Mouse (Mus musculus) large intestine, adult 2 months (tissue): ENCODE results near the gene Il10rb. TPM values are rescaled to one million over a fixed set of nuclear protein-coding genes. Genes with fewer than 3 reads are reported as not detected.
"Not testable (repeated sequence)": the region's sequence is repeated elsewhere in the genome, so short reads cannot be mapped to it uniquely, and the experiment has no call there.

Experiments
- DNase-seq: peaks from one replicate; pipeline ENCODE4 v3.0.0-alpha.2; 2012; ENCODE audit warnings: low read depth, low spot score
- WGBS: fragments of 180-500 bp; shearing (Covaris S2); methylation state at CpG from one replicate; pipeline ENCODE4 v1.1.7; 2018; 5-methylcytosine and 5-hydroxymethylcytosine counted together
- polyA plus RNA-seq: library from polyadenylated mRNA; depleted of rRNA; stranded (reverse); fragments of >200 nt; gene quantifications from 2 replicates; pipeline ENCODE4 v1.2.3, GENCODE M21; 2012

Il10rb gene
- polyA plus RNA-seq, 1 experiment = 54.1 TPM

DNA sequence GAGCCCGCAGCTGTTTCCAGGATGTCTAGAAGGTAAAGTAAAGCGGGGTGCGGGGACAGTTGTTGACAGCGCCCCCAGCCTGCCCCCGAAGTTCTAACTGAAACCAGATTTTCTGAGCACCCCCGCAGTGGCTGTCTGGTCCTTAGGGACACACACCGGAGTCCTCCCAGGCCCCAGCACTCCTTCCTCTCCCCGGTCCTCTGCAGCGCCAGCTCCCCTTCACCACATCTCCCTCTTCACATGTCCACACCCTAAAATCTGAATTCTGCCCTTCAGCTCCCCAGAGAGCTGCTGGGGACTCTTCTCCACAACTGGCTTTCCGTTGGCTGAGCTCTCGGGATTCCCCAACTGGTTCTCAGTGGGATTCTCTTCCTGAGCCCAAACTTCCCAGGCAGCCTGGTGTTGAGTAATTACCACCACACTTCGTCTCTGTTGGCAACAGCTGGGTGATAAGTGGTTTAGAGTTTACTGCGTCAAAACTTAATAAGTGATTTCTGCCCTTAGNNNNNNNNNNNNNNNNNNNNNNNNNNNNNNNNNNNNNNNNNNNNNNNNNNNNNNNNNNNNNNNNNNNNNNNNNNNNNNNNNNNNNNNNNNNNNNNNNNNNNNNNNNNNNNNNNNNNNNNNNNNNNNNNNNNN lies 739 bp downstream of the Il10rb start:
- DNase-seq = no peak
- WGBS = 2% methylated on average over 13 of the region's 13 CpGs

DNA sequence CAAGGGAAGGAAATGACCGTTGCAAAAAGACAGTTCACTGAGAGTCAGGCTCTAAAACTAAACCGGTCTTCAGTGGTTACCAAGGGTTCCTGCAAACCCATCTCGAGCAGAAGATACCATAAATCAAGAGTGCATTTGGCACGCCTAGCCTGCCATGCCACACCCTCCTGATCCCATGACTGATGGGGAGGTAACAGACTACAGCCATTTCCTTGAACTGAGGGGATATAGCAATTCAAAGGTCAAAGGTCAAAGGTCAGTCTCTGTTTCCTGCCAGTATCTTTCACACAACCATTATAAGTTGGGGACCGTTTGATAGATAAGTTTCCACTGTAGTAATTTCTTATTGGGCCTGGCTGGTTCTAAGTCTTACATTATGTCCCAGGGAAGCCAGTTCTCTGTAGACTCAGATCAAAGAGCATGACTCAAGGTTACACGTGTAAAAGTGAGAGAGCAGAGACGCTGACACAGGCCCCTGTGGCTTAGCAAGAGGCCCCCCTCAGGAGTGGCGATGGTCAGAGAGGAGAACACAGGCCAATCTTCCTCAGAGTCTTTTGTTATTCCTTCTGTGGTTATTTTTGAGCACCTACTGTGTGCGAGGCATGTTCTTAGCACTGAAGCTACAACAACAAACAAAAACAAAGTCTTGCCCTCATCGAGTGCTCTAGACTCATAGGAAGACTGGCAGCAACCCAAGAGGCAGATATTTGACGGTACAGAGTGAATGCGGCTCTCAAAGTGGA lies 7.3 kb downstream of the Il10rb start:
- WGBS = 28% methylated on average over 12 of the region's 12 CpGs
- DNase-seq = peak; percentile 85

- WGBS = 80% methylated on average over 9 of the region's 9 CpGs
- no peak for DNase-seq
Observed at GRCm38 (mm10) chr16:91415391-91416189, 9.6 kb downstream of the Il10rb start.

GRCm38 (mm10) chr16:91416357-91416756 lies 10.4 kb downstream of the Il10rb start:
- 96% methylated on average over 6 of the region's 6 CpGs for WGBS
- DNase-seq = no peak

DNA sequence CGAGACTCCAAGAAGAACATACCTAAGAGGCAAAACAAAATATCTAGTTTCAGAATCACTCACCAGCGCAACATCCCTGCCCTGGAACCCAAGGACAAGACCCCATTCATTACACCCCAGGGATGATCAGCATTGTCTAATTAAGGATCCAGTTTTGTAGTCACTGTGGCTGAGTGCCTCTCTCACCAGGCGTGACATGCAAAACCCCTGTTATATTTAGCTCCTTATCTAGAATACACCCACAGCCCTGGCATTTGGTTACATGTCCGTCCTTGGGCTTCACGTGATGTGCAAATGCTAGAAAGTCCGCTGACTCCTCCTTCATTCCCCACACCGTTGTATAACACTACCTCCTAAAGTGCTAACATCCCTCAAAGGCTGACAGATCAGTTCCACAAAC lies 11.0 kb downstream of the Il10rb start:
- 84% methylated on average over 7 of the region's 7 CpGs for WGBS

DNA sequence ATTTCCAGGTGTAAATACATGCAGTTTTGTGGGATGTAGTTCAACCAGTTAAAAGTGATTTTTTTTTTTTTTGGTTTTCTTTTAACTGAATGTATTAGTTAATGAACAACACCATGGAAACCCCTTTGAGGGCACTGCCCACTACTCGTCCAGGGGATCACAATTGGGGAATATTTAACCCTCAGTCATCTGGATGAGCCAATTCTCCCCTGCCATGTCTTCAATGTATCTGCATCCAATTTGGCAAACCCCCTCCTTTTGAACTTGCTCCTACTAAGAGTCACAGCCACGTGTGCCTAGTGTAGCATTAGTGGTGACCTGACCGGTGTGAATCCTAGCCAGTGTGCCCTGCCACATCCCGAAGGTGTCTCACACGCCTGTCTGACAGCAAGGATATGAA lies 12.6 kb downstream of the Il10rb start:
- 81% methylated on average over 5 of the region's 5 CpGs for WGBS
- DNase-seq = no peak

More for the DNA sequence above, 11.0 kb downstream of the Il10rb start:
- no peak for DNase-seq

DNA sequence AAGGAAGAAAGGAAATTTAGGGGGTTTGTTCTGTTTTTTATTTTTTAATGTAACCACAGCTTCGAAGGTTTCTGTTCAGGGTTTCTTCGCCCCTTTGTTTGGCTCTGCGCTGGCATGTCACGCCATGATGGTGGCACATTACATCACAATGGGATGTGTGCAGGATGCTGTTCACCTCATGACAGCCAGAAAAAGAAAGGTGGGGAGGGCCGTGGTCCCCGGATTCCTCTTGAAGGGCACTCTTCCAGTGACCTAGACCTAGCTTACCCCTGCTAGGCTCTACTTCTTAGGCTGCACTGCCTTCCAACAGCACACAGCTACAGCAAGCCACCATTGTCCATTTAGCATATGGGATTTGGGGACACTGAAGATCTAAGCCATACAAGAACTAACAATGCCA lies 19.9 kb downstream of the Il10rb start:
- 94% methylated on average over 6 of the region's 6 CpGs for WGBS

DNA sequence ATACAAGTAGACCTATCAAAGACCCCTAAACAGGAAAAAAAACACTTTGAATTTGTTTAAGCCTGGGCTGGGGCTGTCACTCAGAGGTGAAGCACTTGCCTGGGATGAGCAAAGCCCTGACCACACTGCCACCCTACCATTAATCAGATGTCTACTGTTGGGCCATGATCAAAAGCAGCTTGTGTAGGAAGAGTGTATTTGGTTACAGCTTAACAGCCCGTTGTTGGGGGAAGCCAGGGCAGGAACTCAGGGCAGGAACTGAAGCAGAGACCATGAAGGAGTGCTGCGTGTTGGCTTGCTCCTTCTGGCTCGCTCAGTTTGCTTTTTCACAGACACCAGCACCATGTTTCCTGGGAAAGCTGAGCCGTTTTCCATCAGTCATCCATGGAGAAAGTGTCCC lies 20.6 kb downstream of the Il10rb start:
- DNase-seq = no peak

More for the DNA sequence above, 19.9 kb downstream of the Il10rb start:
- no peak for DNase-seq

GRCm38 (mm10) chr16:91427461-91427860 lies 21.5 kb downstream of the Il10rb start:
- DNase-seq = no peak
- 65% methylated on average over 5 of the region's 5 CpGs for WGBS

More for the DNA sequence above, 20.6 kb downstream of the Il10rb start:
- WGBS = 87% methylated on average over 4 of the region's 4 CpGs

- 79% methylated on average over 8 of the region's 8 CpGs for WGBS
- no peak for DNase-seq
Observed at GRCm38 (mm10) chr16:91428259-91428865, 22.4 kb downstream of the Il10rb start.

DNA sequence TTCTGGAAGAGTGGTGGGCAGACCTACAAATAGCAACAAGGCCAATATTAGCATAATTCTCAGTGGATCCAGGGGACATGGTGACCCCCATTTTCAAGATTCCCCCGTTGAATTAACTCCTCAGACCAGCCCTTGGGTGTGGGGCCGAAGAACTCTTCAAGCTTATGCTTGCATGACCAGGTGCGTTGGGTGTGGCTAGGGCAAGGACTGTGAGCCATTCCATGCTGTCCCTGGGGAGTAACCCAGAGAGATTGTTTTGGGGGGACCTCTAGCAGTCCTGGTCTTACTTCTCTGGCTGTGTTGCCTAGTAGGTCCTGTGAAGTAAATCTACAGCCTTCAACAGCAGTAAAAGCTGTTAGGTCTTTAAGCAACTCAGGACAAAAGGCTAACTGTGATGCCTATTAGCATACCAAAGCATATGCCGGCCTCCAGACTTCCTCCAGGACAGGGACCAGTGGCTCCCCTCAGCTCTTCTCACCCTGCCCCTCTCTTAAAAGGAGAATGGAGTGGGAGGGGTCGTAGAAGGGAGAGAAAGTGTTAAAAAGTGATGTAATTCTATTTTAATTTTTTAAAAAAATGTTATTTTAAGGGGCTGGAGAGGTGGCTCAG lies 26.9 kb downstream of the Il10rb start:
- WGBS = 37% methylated on average over 5 of the region's 5 CpGs
- no peak for DNase-seq

DNA sequence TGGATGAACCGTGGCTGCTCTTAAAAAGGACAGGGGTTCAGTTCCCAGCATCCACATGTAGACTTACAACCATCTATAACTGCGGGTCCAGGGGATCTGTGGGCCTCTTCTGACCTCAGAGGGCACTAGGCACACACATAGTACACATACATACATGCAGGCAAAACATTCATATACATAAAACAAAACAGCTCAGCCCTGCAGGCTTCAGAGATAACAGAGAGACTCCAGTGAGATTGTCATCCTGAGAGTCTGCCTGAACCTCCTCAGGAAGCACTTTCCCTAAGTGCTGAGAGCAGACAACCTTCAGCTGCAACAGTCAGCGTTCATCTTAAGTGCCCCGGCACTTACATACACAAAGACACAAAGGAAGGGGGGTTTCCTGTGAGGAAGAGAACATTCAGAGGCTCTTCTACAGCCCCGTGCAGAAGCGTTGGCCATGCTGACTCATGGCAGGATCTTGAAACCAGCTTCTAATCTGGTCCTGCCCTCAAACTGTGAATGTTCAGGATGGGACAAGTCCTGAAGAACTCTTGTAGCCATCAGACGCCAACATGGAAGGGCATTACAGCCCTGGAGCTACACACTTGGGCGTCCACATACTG lies 27.5 kb downstream of the Il10rb start:
- 66% methylated on average over 8 of the region's 8 CpGs for WGBS
- DNase-seq = no peak

DNA sequence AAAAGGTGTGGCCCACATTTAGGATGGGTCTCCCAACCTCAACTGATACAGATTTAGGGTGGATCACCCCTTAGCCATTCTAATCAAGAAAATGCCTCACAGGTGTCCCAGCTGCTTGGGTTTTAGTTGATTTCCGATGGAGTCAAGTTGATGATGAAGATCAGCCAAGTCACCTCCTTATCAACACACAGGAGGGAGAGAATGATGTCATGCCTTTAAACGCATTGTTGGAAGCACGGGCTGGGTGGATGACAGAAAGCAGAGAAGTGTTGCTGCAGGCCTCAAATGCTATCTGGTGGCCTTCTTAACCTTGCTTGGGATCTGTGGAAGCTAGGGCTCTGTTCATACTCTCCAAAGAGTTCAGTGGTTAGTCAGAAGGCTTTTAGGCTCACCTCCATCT lies 28.2 kb downstream of the Il10rb start:
- no peak for DNase-seq
- WGBS = 78% methylated on average over 3 of the region's 3 CpGs

- no peak for DNase-seq
- 66% methylated on average over 3 of the region's 3 CpGs for WGBS
Observed at GRCm38 (mm10) chr16:91438081-91438480, 32.1 kb downstream of the Il10rb start.

DNA sequence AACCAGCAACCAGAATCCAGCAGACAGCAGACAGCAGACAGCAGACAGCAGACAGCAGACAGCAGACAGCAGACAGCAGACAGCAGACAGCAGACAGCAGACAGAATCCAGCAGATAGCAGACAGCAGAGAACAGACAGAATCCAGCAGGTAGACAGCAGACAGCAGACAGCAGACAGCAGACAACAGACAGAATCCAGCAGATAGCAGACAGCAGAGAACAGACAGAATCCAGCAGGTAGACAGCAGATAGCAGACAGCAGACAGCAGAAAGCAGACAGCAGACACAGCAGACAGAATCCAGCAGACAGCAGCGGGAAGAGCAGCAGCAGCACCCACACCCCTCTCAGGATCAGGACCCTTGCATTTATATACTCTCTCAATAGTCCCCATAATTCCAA lies 32.6 kb downstream of the Il10rb start:
- WGBS = 86% methylated on average over 1 of the region's 1 CpGs

GRCm38 (mm10) chr16:91441366-91441765 lies 35.4 kb downstream of the Il10rb start:
- WGBS = 33% methylated on average over 7 of the region's 7 CpGs
- DNase-seq = no peak

More for the DNA sequence above, 32.6 kb downstream of the Il10rb start:
- DNase-seq = not testable (repeated sequence)

DNA sequence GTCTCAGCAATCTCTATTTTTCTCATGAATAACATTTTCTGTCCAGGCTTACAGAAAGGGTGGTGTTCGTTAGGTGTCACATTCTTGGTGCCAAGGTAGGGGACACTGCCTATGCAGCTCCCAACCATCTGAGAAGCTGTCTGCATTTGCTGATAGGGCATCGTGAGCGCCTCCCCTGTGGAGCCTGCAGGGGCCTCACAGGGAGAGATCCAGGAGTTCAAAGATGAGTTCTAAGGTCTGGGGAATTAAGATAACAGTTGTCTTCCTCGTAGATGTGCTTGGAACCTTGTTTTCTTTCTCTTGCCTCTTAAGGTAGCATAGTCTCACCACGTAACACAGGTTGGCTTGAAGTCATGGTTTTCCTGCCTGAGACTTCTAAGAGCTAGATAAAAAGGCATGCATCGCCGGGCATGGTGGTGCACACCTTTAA lies 35.9 kb downstream of the Il10rb start:
- no peak for DNase-seq

DNA sequence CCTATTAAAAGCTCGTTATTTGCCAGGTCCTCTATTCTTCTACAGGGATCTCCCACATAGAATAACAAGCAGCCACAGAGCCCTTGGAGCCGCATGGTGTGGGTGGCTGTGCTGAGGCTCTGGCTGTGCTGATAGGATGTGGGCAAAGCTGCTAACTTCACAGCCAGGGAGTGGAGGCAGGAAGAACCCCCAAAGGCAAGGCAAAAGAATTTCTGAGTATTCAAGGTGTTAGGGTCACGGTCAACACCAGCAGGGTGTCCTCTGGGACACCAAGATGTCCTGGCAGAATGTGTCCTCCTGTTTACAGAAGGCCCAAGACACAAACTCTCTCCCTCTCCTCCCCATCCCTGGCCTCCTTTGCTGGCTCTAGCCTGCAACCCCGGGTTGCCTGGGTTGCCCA lies 36.5 kb downstream of the Il10rb start:
- WGBS = 78% methylated on average over 4 of the region's 4 CpGs
- DNase-seq = no peak

More for the DNA sequence above, 35.9 kb downstream of the Il10rb start:
- WGBS = 79% methylated on average over 7 of the region's 7 CpGs

DNA sequence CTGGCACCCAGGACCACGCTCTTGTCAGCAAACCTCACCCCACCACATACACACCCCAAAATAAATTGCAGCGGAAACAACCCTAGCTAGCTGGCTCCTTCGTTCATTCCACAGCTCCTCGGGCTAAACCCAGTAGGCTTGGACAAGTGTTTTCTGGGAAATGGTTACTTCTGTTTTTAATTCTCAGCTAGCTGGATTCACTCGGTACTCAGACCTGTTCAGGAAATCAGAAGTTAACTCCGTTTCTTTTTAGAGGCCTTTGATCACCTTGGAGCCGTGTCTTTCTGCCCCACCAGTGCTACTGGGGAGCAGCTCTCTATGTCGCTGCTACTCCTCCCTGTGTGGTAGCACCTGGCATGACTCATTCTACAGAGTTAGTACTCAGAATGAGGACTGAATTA lies 37.2 kb downstream of the Il10rb start:
- no peak for DNase-seq
- 76% methylated on average over 8 of the region's 8 CpGs for WGBS
